Mouse (Mus musculus) forebrain, postnatal 0 days (tissue): ENCODE data around the gene Enpp6. TPM values are rescaled to one million over a fixed set of nuclear protein-coding genes. Genes with fewer than 3 reads are reported as not detected.

Experiments used
- ATAC-seq: fragments of 200-750 bp; cut with Nextera tagmentation; 2 replicates; pipeline ENCODE4 v1.8.0; 2017; ENCODE audit warnings: mild to moderate bottlenecking, moderate library complexity
- DNase-seq: peaks from one replicate; pipeline ENCODE4 v3.0.0-alpha.2; 2015
- H3K27ac ChIP-seq: fragments of 300-500 bp; sonication (generic); 2 replicates; pipeline ENCODE4 v1.5.1; 2014; ENCODE audit warnings: low read depth, mild to moderate bottlenecking, antibody characterized with exemption, low read length, moderate library complexity, mixed read lengths
- H3K27me3 ChIP-seq: fragments of 300-500 bp; sonication (generic); 2 replicates; pipeline ENCODE4 v1.6.1; 2014; ENCODE audit warnings: mild to moderate bottlenecking, low read length, mixed read lengths; ENCODE audit not compliant: insufficient read depth
- H3K36me3 ChIP-seq: fragments of 300-500 bp; sonication (generic); 2 replicates; pipeline ENCODE4 v1.6.1; 2014; ENCODE audit warnings: mild to moderate bottlenecking, moderate library complexity; ENCODE audit not compliant: insufficient read depth
- H3K4me1 ChIP-seq: fragments of 300-500 bp; sonication (generic); 2 replicates; pipeline ENCODE4 v1.6.1; 2014; ENCODE audit warnings: antibody characterized with exemption; ENCODE audit not compliant: insufficient read depth
- H3K4me2 ChIP-seq: fragments of 300-500 bp; sonication (generic); 2 replicates; pipeline ENCODE4 v1.6.1; 2014; ENCODE audit warnings: low read depth, mild to moderate bottlenecking, moderate library complexity
- H3K4me3 ChIP-seq: fragments of 300-500 bp; sonication (generic); 2 replicates; pipeline ENCODE4 v1.5.1; 2014; ENCODE audit warnings: low read depth, low read length, mixed read lengths
- H3K9ac ChIP-seq: fragments of 300-500 bp; sonication (generic); 2 replicates; pipeline ENCODE4 v1.6.1; 2014; ENCODE audit warnings: mild to moderate bottlenecking
- H3K9me3 ChIP-seq: fragments of 300-500 bp; sonication (generic); 2 replicates; pipeline ENCODE4 v1.6.1; 2016; ENCODE audit warnings: low read length
- CTCF ChIP-seq: sonication (generic); IDR thresholded peaks from 2 replicates; pipeline ENCODE4 v1.5.1; 2016; ENCODE audit warnings: antibody characterized with exemption, control low read depth, low read depth
- WGBS: fragments of 180-500 bp; shearing (Covaris S2); extraction: QIAGEN DNeasy Blood & Tissue Kit; methylation state at CpG from one replicate; pipeline ENCODE4 v1.1.7; 2014; 5-methylcytosine and 5-hydroxymethylcytosine counted together
- polyA plus RNA-seq: library from polyadenylated mRNA; unstranded; fragments of >200 nt; fragmentation: Nextera tagmentation; extraction: Ambion mirVana; gene quantifications from 2 replicates; pipeline ENCODE4 v1.2.1, GENCODE M21; 2015
- total RNA-seq: library from RNA; depleted of rRNA; stranded (reverse); fragments of >200 nt; gene quantifications from 2 replicates; pipeline ENCODE4 v1.2.3, GENCODE M21; 2014; rRNA removed

Enpp6 gene
- total RNA-seq, result 0.43 and 1.3 TPM in 2 replicates
- 0.38 and 0.43 TPM in 2 replicates for polyA plus RNA-seq

GRCm38 (mm10) chr8:46986386-46987140 lies at the start of gene Enpp6:
Gene Enpp6, plus strand, starts transcription at chr8:46986887.
- 76% methylated on average over 8 of the region's 8 CpGs for WGBS
- DNase-seq, result no peak
- no peak within 1 kb of the TSS for H3K4me3 ChIP-seq

GRCm38 (mm10) chr8:46938218-46938617 lies 48.5 kb upstream of the Enpp6 start:
- no peak overlapping the region for H3K9ac ChIP-seq

More at GRCm38 (mm10) chr8:46986386-46987140, at the start of gene Enpp6:
- Histone ChIP-seq H3K4me1 (no peaks in the 10 kb centered on the region), H3K27me3 (no peaks in the 10 kb centered on the region), H3K9ac (no peak within 1 kb of the TSS), H3K27ac (no peak within 1 kb of the TSS), H3K9me3 (no peaks in the 10 kb centered on the region), H3K4me2 (no peak within 1 kb of the TSS), H3K36me3 (no peaks in the 10 kb centered on the region)
- ATAC-seq, result no peak
- TF ChIP-seq CTCF, result no peak

GRCm38 (mm10) chr8:46941295-46941694 lies 45.4 kb upstream of the Enpp6 start:
- ATAC-seq (no peak), DNase-seq (no peak)
- 77% methylated on average over 11 of the region's 11 CpGs for WGBS
- H3K4me1 ChIP-seq, result no peaks in the 10 kb centered on the region
- no peak overlapping the region for H3K27ac ChIP-seq
- H3K9ac ChIP-seq, result no peak overlapping the region
- no peak overlapping the region for H3K4me3 ChIP-seq
- no peak for TF ChIP-seq CTCF
- H3K9me3 ChIP-seq, result no peaks in the 10 kb centered on the region
- no peaks in the 10 kb centered on the region for H3K27me3 ChIP-seq
- H3K36me3 ChIP-seq, result no peaks in the 10 kb centered on the region
- no peak overlapping the region for H3K4me2 ChIP-seq

More at GRCm38 (mm10) chr8:46938218-46938617, 48.5 kb upstream of the Enpp6 start:
- WGBS, result 83% methylated on average over 4 of the region's 4 CpGs
- no peak overlapping the region for H3K4me3 ChIP-seq
- H3K4me1 ChIP-seq, result no peaks in the 10 kb centered on the region
- no peak for DNase-seq
- no peaks in the 10 kb centered on the region for H3K9me3 ChIP-seq
- H3K27me3 ChIP-seq, result no peaks in the 10 kb centered on the region
- no peak for TF ChIP-seq CTCF
- no peak for ATAC-seq
- no peak overlapping the region for H3K27ac ChIP-seq
- no peaks in the 10 kb centered on the region for H3K36me3 ChIP-seq
- no peak overlapping the region for H3K4me2 ChIP-seq

- Histone ChIP-seq H3K27ac (no peak overlapping the region), H3K27me3 (no peaks in the 10 kb centered on the region), H3K4me1 (no peaks in the 10 kb centered on the region), H3K36me3 (no peaks in the 10 kb centered on the region), H3K4me2 (no peak overlapping the region), H3K9ac (no peak overlapping the region), H3K9me3 (no peaks in the 10 kb centered on the region), H3K4me3 (no peak overlapping the region)
- DNase-seq, result no peak
- no peak for ATAC-seq
- WGBS, result 73% methylated on average over 15 of the region's 15 CpGs
- no peak for TF ChIP-seq CTCF
Measured at GRCm38 (mm10) chr8:46941731-46942650, 44.7 kb upstream of the Enpp6 start.

- ATAC-seq, result no peak
- 88% methylated on average over 11 of the region's 11 CpGs for WGBS
- no peak overlapping the region for H3K27ac ChIP-seq
- H3K9me3 ChIP-seq, result no peaks in the 10 kb centered on the region
- DNase-seq, result no peak
- no peak overlapping the region for H3K9ac ChIP-seq
- no peak overlapping the region for H3K4me3 ChIP-seq
- no peak for TF ChIP-seq CTCF
- H3K4me2 ChIP-seq, result no peak overlapping the region
- no peaks in the 10 kb centered on the region for H3K36me3 ChIP-seq
- H3K4me1 ChIP-seq, result no peaks in the 10 kb centered on the region
- H3K27me3 ChIP-seq, result no peaks in the 10 kb centered on the region
Measured at GRCm38 (mm10) chr8:46942651-46943024, 44.0 kb upstream of the Enpp6 start.

- no peaks in the 10 kb centered on the region for H3K4me1 ChIP-seq
- no peak for TF ChIP-seq CTCF
- H3K9ac ChIP-seq, result no peak overlapping the region
- H3K4me2 ChIP-seq, result no peak overlapping the region
- no peaks in the 10 kb centered on the region for H3K36me3 ChIP-seq
- no peaks in the 10 kb centered on the region for H3K9me3 ChIP-seq
- no peaks in the 10 kb centered on the region for H3K27me3 ChIP-seq
- DNase-seq (no peak), ATAC-seq (no peak)
- WGBS, result 85% methylated on average over 4 of the region's 4 CpGs
- no peak overlapping the region for H3K27ac ChIP-seq
- no peak overlapping the region for H3K4me3 ChIP-seq
Measured at GRCm38 (mm10) chr8:46943337-46943736, 43.4 kb upstream of the Enpp6 start.

- no peaks in the 10 kb centered on the region for H3K4me1 ChIP-seq
- no peak overlapping the region for H3K9ac ChIP-seq
- DNase-seq, result no peak
- no peaks in the 10 kb centered on the region for H3K27me3 ChIP-seq
- ATAC-seq, result no peak
- H3K9me3 ChIP-seq, result no peaks in the 10 kb centered on the region
- no peak overlapping the region for H3K4me2 ChIP-seq
- no peak overlapping the region for H3K4me3 ChIP-seq
- H3K36me3 ChIP-seq, result no peaks in the 10 kb centered on the region
- WGBS, result 73% methylated on average over 5 of the region's 5 CpGs
- no peak for TF ChIP-seq CTCF
- no peak overlapping the region for H3K27ac ChIP-seq
Measured at GRCm38 (mm10) chr8:46946181-46946580, 40.5 kb upstream of the Enpp6 start.
